Mouse (Mus musculus) MEL (cell line): ENCODE measurements at regions not wholly inside any gene's neighbourhood (a gene's known extent, or its start where the extent isn't known, plus 50 kb on each side); places are given as distances from the start of the nearest gene placed in this dataset.

Source experiments
- DNase-seq: peaks from one replicate; pipeline ENCODE4 v3.0.0; 2011; ENCODE audit warnings: low read depth, low spot score
- H3K27ac ChIP-seq: 2 replicates; pipeline ENCODE4 v1.5.1; 2012; ENCODE audit warnings: low read depth, mild to moderate bottlenecking, control low read depth, low read length, moderate library complexity; ENCODE audit not compliant: control insufficient read depth
- H3K27me3 ChIP-seq, 2 experiments: fragments of 150-350 bp in 1 of 2; sonication (generic) in 1 of 2; 2 replicates each; pipeline ENCODE4 v1.6.1; 2012; ENCODE audit warnings: low read length in 2 of 2, mild to moderate bottlenecking in 2 of 2, improper control_type of control experiment in 1 of 2, moderate library complexity in 1 of 2; ENCODE audit not compliant: insufficient read depth in 2 of 2, control insufficient read depth in 1 of 2
- H3K36me3 ChIP-seq, 2 experiments: 2 replicates each; pipeline ENCODE4 v1.6.1; 2012 to 2014; ENCODE audit warnings: low read length in 2 of 2, improper control_type of control experiment in 1 of 2, inconsistent platforms in 1 of 2, mild to moderate bottlenecking in 1 of 2; ENCODE audit not compliant: insufficient read depth in 2 of 2, control insufficient read depth in 1 of 2
- H3K4me1 ChIP-seq, 2 experiments: fragments of 150-350 bp in 1 of 2; sonication (generic) in 1 of 2; 2 replicates each; pipeline ENCODE4 v1.6.1; 2012; ENCODE audit warnings: low read length in 2 of 2, improper control_type of control experiment in 1 of 2, mild to moderate bottlenecking in 1 of 2; ENCODE audit not compliant: insufficient read depth in 2 of 2, control insufficient read depth in 1 of 2
- H3K4me3 ChIP-seq, 2 experiments: fragments of 150-350 bp in 1 of 2; sonication (generic) in 1 of 2; 2 replicates each; pipeline ENCODE4 v1.5.1; 2012; ENCODE audit warnings: low read depth in 2 of 2, low read length in 2 of 2, mild to moderate bottlenecking in 2 of 2, moderate library complexity in 2 of 2, control low read depth in 1 of 2, improper control_type of control experiment in 1 of 2; ENCODE audit not compliant: control insufficient read depth in 1 of 2, insufficient read depth in 1 of 2
- H3K79me2 ChIP-seq: 2 replicates; pipeline ENCODE4 v1.6.1; 2012; ENCODE audit warnings: mild to moderate bottlenecking, low read length, moderate library complexity; ENCODE audit not compliant: control insufficient read depth, poor library complexity, insufficient read depth
- H3K9ac ChIP-seq: 2 replicates; pipeline ENCODE4 v1.6.1; 2012; ENCODE audit warnings: low read depth, mild to moderate bottlenecking, control low read depth, low read length, moderate library complexity; ENCODE audit not compliant: control insufficient read depth, poor library complexity, severe bottlenecking
- H3K9me3 ChIP-seq: fragments of 150-350 bp; sonication (generic); replicated peaks from 2 replicates; pipeline ENCODE4 v1.6.1; 2012; ENCODE audit warnings: mild to moderate bottlenecking, low read length, improper control_type of control experiment, moderate library complexity; ENCODE audit not compliant: insufficient read depth
- CHD2 ChIP-seq: IDR thresholded peaks from 2 replicates; pipeline ENCODE4 v1.6.1; 2011; ENCODE audit warnings: low read length, improper control_type of control experiment
- CTCF ChIP-seq, 3 experiments: IDR thresholded peaks in 2 of 3; conservative IDR thresholded peaks in 1 of 3; 2 replicates each; pipeline ENCODE4 v1.5.1; 2011 to 2012; ENCODE audit warnings: low read length in 3 of 3, low read depth in 2 of 3, mild to moderate bottlenecking in 2 of 3, improper control_type of control experiment in 1 of 3, inconsistent platforms in 1 of 3, mixed read lengths in 1 of 3, moderate library complexity in 1 of 3; ENCODE audit not compliant: control insufficient read depth in 1 of 3, insufficient read depth in 1 of 3, poor library complexity in 1 of 3, severe bottlenecking in 1 of 3
- ELF1 ChIP-seq: IDR thresholded peaks from 2 replicates; pipeline ENCODE4 v1.6.1; 2014; ENCODE audit warnings: low read depth, mild to moderate bottlenecking, inconsistent platforms, low read length, improper control_type of control experiment, moderate library complexity
- ETS1 ChIP-seq: IDR thresholded peaks from 2 replicates; pipeline ENCODE4 v1.6.1; 2012; ENCODE audit warnings: low read depth, mild to moderate bottlenecking, inconsistent platforms, low read length, improper control_type of control experiment, moderate library complexity
- GABPA ChIP-seq: IDR thresholded peaks from 2 replicates; pipeline ENCODE4 v1.6.1; 2012; ENCODE audit warnings: low read depth, mild to moderate bottlenecking, inconsistent platforms, low read length, improper control_type of control experiment, moderate library complexity
- GATA1 ChIP-seq: IDR thresholded peaks from 2 replicates; pipeline ENCODE4 v1.6.1; 2011; ENCODE audit warnings: low read depth, low read length, improper control_type of control experiment
- JUND ChIP-seq: IDR thresholded peaks from 2 replicates; pipeline ENCODE4 v1.6.1; 2011; ENCODE audit warnings: low read depth, mild to moderate bottlenecking, improper control_type of control experiment, low read length
- MAX ChIP-seq: IDR thresholded peaks from 2 replicates; pipeline ENCODE4 v1.6.1; 2011; ENCODE audit warnings: low read length, improper control_type of control experiment
- MEF2A ChIP-seq: IDR thresholded peaks from 2 replicates; pipeline ENCODE4 v1.6.1; 2014; ENCODE audit warnings: low read depth, mild to moderate bottlenecking, inconsistent platforms, low read length, improper control_type of control experiment; ENCODE audit not compliant: poor library complexity, insufficient replicate concordance, severe bottlenecking; ENCODE audit errors: extremely low read depth
- MXI1 ChIP-seq: IDR thresholded peaks from 2 replicates; pipeline ENCODE4 v1.6.1; 2011; ENCODE audit warnings: mild to moderate bottlenecking, low read depth, low read length, improper control_type of control experiment
- MYB ChIP-seq: IDR thresholded peaks from 2 replicates; pipeline ENCODE4 v1.6.1; 2011; ENCODE audit warnings: mild to moderate bottlenecking, low read depth, low read length, improper control_type of control experiment
- NELFE ChIP-seq: IDR thresholded peaks from 2 replicates; pipeline ENCODE4 v1.6.1; 2011; ENCODE audit warnings: low read depth, low read length, improper control_type of control experiment
- POLR2AphosphoS5 ChIP-seq: IDR thresholded peaks from 2 replicates; pipeline ENCODE4 v1.6.1; 2012; ENCODE audit warnings: low read depth, borderline replicate concordance, mild to moderate bottlenecking, inconsistent platforms, low read length, moderate library complexity, mixed read lengths
- RAD21 ChIP-seq: IDR thresholded peaks from 2 replicates; pipeline ENCODE4 v1.6.1; 2011; ENCODE audit warnings: mild to moderate bottlenecking, low read depth, low read length, improper control_type of control experiment
- RCOR1 ChIP-seq: IDR thresholded peaks from 2 replicates; pipeline ENCODE4 v1.6.1; 2012; ENCODE audit warnings: low read depth, mild to moderate bottlenecking, inconsistent platforms, low read length, improper control_type of control experiment
- SMC3 ChIP-seq: IDR thresholded peaks from 2 replicates; pipeline ENCODE4 v1.6.1; 2011; ENCODE audit warnings: low read depth, low read length, improper control_type of control experiment
- TAL1 ChIP-seq: IDR thresholded peaks from 2 replicates; pipeline ENCODE4 v1.6.1; 2012; ENCODE audit warnings: mild to moderate bottlenecking, inconsistent platforms, low read length, moderate library complexity, mixed read lengths
- ZC3H11A ChIP-seq: IDR thresholded peaks from 2 replicates; pipeline ENCODE4 v1.6.1; 2012; ENCODE audit warnings: low read depth, mild to moderate bottlenecking, inconsistent platforms, low read length, improper control_type of control experiment
- ZMIZ1 ChIP-seq: IDR thresholded peaks from 2 replicates; pipeline ENCODE4 v1.6.1; 2012; ENCODE audit warnings: low read depth, mild to moderate bottlenecking, inconsistent platforms, low read length, improper control_type of control experiment, moderate library complexity
- ZNF384 ChIP-seq: IDR thresholded peaks from 2 replicates; pipeline ENCODE4 v1.6.1; 2012; ENCODE audit warnings: low read depth, mild to moderate bottlenecking, inconsistent platforms, low read length, improper control_type of control experiment

- TF ChIP-seq GABPA = no peak
- TF ChIP-seq CHD2 = no peak
- no peak for TF ChIP-seq CTCF (IDR thresholded peaks at IDR 0.05 in 2 of 3, conservative IDR thresholded peaks at IDR 0.05 in 1 of 3; ENCODE audit: control insufficient read depth in 1 of 3, insufficient read depth in 1 of 3, low read depth in 2 of 3, low read length in 3 of 3, poor library complexity in 1 of 3, severe bottlenecking in 1 of 3)
- TF ChIP-seq POLR2AphosphoS5 = no peak
- no peak for TF ChIP-seq ZMIZ1
- TF ChIP-seq RCOR1 = no peak
- no peak for TF ChIP-seq ETS1
- TF ChIP-seq GATA1 = no peak
- no peak for TF ChIP-seq ZNF384
- TF ChIP-seq ELF1 = no peak
- no peak for TF ChIP-seq JUND
- no peak for TF ChIP-seq MXI1
- no peak for TF ChIP-seq SMC3
- TF ChIP-seq TAL1 = no peak
These were observed 98.9 kb upstream of the Pcdh20 start for GRCm38 (mm10) chr14:88570053-88570452.

DNA sequence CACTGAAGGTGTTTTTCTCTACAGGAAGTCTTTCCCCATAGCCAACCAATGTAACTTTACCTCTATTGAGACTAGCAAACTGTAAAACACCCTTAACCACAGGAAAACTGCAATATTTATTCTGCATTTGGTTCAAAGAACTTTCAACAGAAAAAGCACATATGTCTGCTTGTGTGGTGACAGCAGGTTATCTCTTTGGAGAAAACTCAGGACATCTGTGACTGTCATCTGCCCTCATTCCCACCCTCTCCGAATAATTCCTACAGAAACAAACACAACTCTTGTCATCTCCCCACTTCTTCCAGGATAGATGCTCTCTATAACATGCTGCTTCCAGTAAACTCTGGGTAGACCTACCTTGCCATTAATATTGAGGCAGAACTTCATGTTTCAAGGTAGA is 96.4 kb upstream of the Pcdh20 start:
- H3K27ac ChIP-seq = no peak overlapping the region
- H3K9me3 ChIP-seq = no peaks in the 10 kb centered on the region
- no peaks in the 10 kb centered on the region for H3K36me3 ChIP-seq
- H3K9ac ChIP-seq = no peak overlapping the region
- no peaks in the 10 kb centered on the region for H3K27me3 ChIP-seq
- DNase-seq = no peak
- H3K4me3 ChIP-seq = no peak overlapping the region
- H3K4me1 ChIP-seq = no peaks in the 10 kb centered on the region
- no peak for TF ChIP-seq GATA1
- no peak for TF ChIP-seq MYB
- TF ChIP-seq RAD21 = no peak
- no peak for TF ChIP-seq JUND
- TF ChIP-seq MAX = no peak
- TF ChIP-seq ZC3H11A = no peak
- no peak for TF ChIP-seq MEF2A
- no peak for TF ChIP-seq NELFE
- H3K79me2 ChIP-seq = no peaks in the 10 kb centered on the region

More at GRCm38 (mm10) chr14:88570053-88570452, 98.9 kb upstream of the Pcdh20 start:
- Histone ChIP-seq H3K9ac (no peak overlapping the region), H3K9me3 (no peaks in the 10 kb centered on the region), H3K36me3 (no peaks in the 10 kb centered on the region), H3K79me2 (no peaks in the 10 kb centered on the region), H3K4me1 (no peaks in the 10 kb centered on the region), H3K4me3 (no peak overlapping the region), H3K27me3 (no peaks in the 10 kb centered on the region), H3K27ac (no peak overlapping the region)
- DNase-seq = peak; percentile 19
